Mouse (Mus musculus) embryonic fibroblast, embryonic 13.5 days (primary cell): ENCODE data around the gene Smyd1.

Source experiments
- CTCF ChIP-seq: IDR thresholded peaks from 2 replicates; pipeline ENCODE4 v1.5.1; 2011; ENCODE audit warnings: mild to moderate bottlenecking, control low read depth, low read length, moderate library complexity, borderline replicate concordance; ENCODE audit not compliant: insufficient read depth
- POLR2A ChIP-seq: IDR thresholded peaks from 2 replicates; pipeline ENCODE4 v1.6.1; 2011; ENCODE audit warnings: low read depth, mild to moderate bottlenecking, control low read depth, low read length, moderate library complexity

DNA sequence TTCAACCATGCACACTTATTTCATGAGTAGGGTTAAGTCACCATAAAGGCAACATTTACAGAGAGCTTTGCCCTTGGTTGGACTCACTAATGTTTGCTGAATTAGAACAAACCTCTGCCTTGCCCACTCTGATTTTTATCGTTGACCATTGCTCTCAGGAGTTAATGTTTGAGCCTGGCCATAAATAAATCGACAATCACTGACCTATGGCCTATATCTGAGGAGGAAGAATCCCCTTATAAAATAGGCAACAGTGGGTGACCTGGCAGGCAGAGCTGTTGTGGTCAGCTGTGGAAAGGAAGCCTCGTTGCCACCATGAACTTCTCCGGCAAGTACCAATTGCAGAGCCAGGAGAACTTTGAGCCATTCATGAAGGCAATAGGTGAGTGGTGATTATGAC is 122.4 kb downstream of the Smyd1 start, which contains the start of gene Fabp1:
- TF ChIP-seq POLR2A (no peak), CTCF (no peak)
